ENCODE assay signal across 8 mouse cellular contexts in the genomic region with DNA sequence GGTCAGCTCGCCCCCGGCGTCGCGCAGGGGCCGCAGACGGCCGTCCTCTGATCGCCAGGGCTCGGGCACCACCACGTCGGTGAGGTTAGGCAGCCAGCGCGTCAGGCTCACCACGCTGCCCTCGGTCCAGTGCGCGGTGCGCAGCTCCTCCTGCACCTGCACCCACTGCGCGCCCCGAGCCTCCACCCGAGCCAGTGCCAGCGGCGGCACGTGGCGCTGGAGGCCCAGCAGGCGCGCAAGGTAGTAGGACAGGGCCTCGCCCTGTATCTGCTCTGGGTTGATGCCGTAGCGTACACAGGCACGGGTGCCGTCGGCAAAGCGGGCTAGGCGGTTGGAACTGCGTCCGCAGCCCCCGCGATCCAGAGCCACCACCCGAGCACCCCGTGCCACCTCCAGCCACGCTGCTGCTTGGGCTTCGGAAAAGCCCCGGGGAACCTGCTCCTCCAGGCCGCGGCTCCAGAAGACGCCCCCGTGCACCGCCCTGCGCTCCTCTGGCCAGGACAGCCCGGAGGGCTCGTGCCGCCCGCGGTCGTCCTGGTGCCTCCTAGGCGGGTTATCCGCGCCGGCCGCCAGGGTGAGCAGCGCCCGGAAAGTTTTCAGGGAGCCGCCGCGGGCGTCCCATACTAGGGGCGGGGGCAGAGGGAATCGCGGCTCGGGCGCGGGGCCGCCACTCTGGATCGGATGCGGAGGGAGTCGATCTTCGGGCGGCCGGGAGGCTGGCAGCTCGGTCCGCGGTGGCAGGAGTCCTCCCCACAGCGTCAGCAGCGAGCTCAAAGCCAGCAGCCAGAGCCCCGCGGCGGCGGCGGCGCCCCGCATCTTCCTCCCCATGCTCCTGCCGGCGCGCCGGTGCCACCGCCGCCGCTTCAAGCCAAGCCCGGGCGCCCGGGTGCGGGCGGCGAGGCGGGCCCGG. TPM values are rescaled to one million over a fixed set of nuclear protein-coding genes. Genes with fewer than 3 reads are reported as not detected.
A peak's percentile ranks its signal among the peaks of the same experiment; 100 is the strongest.
DNase-seq lines count a peak whose midpoint lies in the region; ATAC-seq lines count a peak whose summit lies in the region.

No protein-coding gene starts in this region.

- no peaks in the 10 kb centered on the region; the same call in 1 of the 2 replicates for H3K36me3 ChIP-seq in forebrain, embryonic 16.5 days (ENCODE audit: control insufficient read depth, insufficient read depth)

- peaks cover 24% of the 10 kb centered on the region for H3K4me1 ChIP-seq in forebrain, embryonic 16.5 days (replicated peaks; ENCODE audit: control insufficient read depth, insufficient read depth, low read length)

- peak; percentile 63 for ATAC-seq in forebrain, embryonic 16.5 days

- peak; percentile 58 for DNase-seq in MN1 (ENCODE audit: low spot score)
- peak; percentile 61 for DNase-seq in cerebellum, adult 11-12 months
- DNase-seq in heart, postnatal 4 days = peak; percentile 38
- peak; percentile 17 for DNase-seq in layer of hippocampus, adult 9-11 months
- DNase-seq in lung, postnatal 10 days = peak; percentile 50
- peak; percentile 54 for DNase-seq in right cerebral cortex, postnatal 14 days
- peak; percentile 47 to 63 for DNase-seq in urinary bladder, postnatal 4 days (ENCODE audit: low spot score in 2 of 2)

- peak overlapping the region; percentile 87 for H3K9ac ChIP-seq in forebrain, embryonic 16.5 days (replicated peaks; ENCODE audit: low read depth, low read length)

- under 1% methylated on average over 101 of the region's 109 CpGs for WGBS in forebrain, embryonic 16.5 days

- peak overlapping the region; percentile 69 for H3K4me3 ChIP-seq in forebrain, embryonic 16.5 days (replicated peaks; ENCODE audit: low read length)

- H3K27me3 ChIP-seq in forebrain, embryonic 16.5 days (replicated peaks; ENCODE audit: control insufficient read depth, insufficient read depth, low read length) = no peaks in the 10 kb centered on the region

- H3K27ac ChIP-seq in forebrain, embryonic 16.5 days (ENCODE audit: low read length) = peak overlapping the region; percentile 95

- H3K9me3 ChIP-seq in forebrain, embryonic 16.5 days (ENCODE audit: control insufficient read depth, low read length) = no peaks in the 10 kb centered on the region

- peak overlapping the region; percentile 70 for H3K4me2 ChIP-seq in forebrain, embryonic 16.5 days (ENCODE audit: low read length)

RNA-seq across cellular contexts. Expression of a gene that starts 1.3 kb away (rescaled TPM):
- 26.5 and 29.9 TPM in 2 replicates for polyA plus RNA-seq in forebrain, embryonic 16.5 days (2015; fragmentation: Nextera tagmentation; extraction: Ambion mirVana)
- total RNA-seq in heart, postnatal 4 days (2021) = 1 to 10 TPM; 3.2 to 3.3 TPM

RNA-seq across cellular contexts. Expression of a gene that starts 43.4 kb away (rescaled TPM):
- polyA plus RNA-seq in forebrain, embryonic 16.5 days (2015; fragmentation: Nextera tagmentation; extraction: Ambion mirVana) = 43.7 and 48.2 TPM in 2 replicates
- 10 to 100 TPM; 47.8 to 50.4 TPM for total RNA-seq in heart, postnatal 4 days (2021)

Comparison
In these comparisons a context has a peak if more than half of its experiments do, and no peak if none do; other contexts are left out.
1. Peak in every context shown above with its lines: DNase-seq, ATAC-seq, H3K4me3 ChIP-seq and H3K27ac ChIP-seq.